Mouse (Mus musculus) heart, embryonic 16.5 days (tissue): ENCODE results near the gene Dock9. TPM values are rescaled to one million over a fixed set of nuclear protein-coding genes. Genes with fewer than 3 reads are reported as not detected.
A peak's percentile ranks its signal among the peaks of the same experiment; 100 is the strongest.

Source experiments
- ATAC-seq: fragments of 200-750 bp; cut with Nextera tagmentation; replicated peaks from 2 replicates; pipeline ENCODE4 v1.8.0; 2017; ENCODE audit warnings: moderate number of reproducible peaks; ENCODE audit not compliant: insufficient read depth, low FRiP score; ENCODE audit errors: extremely low read depth
- H3K27ac ChIP-seq: fragments of 300-500 bp; sonication (generic); 2 replicates; pipeline ENCODE4 v1.5.1; 2014; ENCODE audit warnings: mild to moderate bottlenecking, low read length, control low read depth, moderate library complexity
- H3K27me3 ChIP-seq: fragments of 300-500 bp; sonication (generic); 2 replicates; pipeline ENCODE4 v1.6.1; 2014; ENCODE audit warnings: low read length, mixed read lengths; ENCODE audit not compliant: control insufficient read depth, insufficient read depth
- H3K36me3 ChIP-seq: fragments of 300-500 bp; sonication (generic); 2 replicates; pipeline ENCODE4 v1.6.1; 2014; ENCODE audit not compliant: control insufficient read depth, insufficient read depth
- H3K4me1 ChIP-seq: fragments of 300-500 bp; sonication (generic); 2 replicates; pipeline ENCODE4 v1.6.1; 2014; ENCODE audit warnings: low read length, mixed read lengths; ENCODE audit not compliant: control insufficient read depth, insufficient read depth
- H3K4me2 ChIP-seq: fragments of 300-500 bp; sonication (generic); 2 replicates; pipeline ENCODE4 v1.6.1; 2014; ENCODE audit warnings: low read depth, mild to moderate bottlenecking, control low read depth, low read length
- H3K4me3 ChIP-seq: fragments of 300-500 bp; sonication (generic); 2 replicates; pipeline ENCODE4 v1.5.1; 2014; ENCODE audit warnings: mild to moderate bottlenecking, control low read depth, low read length
- H3K9ac ChIP-seq: fragments of 300-500 bp; sonication (generic); 2 replicates; pipeline ENCODE4 v1.6.1; 2014; ENCODE audit warnings: low read length, control low read depth
- H3K9me3 ChIP-seq: fragments of 300-500 bp; sonication (generic); replicated peaks from 2 replicates; pipeline ENCODE4 v1.6.1; 2016; ENCODE audit warnings: low read length; ENCODE audit not compliant: control insufficient read depth
- WGBS: fragments of 180-500 bp; shearing (Covaris S2); extraction: QIAGEN DNeasy Blood & Tissue Kit; methylation state at CpG from one replicate; pipeline ENCODE4 v1.1.7; 2014; 5-methylcytosine and 5-hydroxymethylcytosine counted together
- polyA plus RNA-seq: library from polyadenylated mRNA; unstranded; fragments of >200 nt; fragmentation: Nextera tagmentation; extraction: Ambion mirVana; gene quantifications from 2 replicates; pipeline ENCODE4 v1.2.1, GENCODE M21; 2015

The Dock9 gene
- polyA plus RNA-seq, 1 experiment from 2014 or later: 5.1 TPM

DNA sequence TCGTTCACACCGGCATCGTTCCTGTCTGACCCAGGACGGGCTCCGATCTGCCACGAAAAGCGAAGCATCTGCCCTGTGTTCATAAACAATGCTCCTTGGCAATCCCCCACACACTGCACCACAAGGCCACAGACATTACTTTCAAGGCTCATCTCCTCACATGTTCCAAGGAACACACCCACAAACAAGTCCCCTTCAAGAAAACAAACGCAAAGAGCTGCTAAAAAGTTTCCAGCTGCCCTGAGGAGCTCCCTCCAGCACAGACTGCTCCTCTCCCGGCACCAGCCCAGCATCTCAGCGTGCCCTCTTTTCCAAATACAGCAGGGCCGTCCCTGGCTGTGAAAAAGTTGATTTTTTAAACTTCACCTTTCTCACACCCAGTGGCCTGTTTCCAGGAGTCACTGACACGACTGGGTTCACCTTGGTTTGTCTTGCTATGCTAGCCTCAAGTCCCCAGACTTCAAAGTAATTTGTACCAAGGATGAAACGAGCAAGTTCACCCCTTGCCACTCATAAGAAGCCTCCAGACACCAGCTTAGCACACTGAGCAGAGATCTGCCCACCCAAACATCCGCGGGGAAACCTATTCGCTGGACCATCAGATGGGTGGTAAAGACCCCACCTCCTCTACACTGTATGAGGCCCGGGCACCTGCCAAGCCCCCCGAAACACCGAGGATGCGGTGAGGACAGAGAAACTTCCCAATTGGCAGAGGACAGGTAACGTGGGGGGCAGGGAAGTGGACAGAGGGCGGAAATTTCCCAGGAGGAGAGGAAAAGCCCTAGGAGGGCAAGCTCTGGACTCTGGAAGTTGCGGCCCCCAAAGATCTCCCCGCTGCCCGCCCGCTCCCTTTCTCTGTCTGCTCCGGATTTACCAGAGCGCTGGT, 823 bp downstream of the Dock9 start:
- H3K9me3 ChIP-seq: no peaks in the 10 kb centered on the region
- peak overlapping the region; percentile 94 for H3K4me2 ChIP-seq
- H3K4me1 ChIP-seq: peaks cover 3% of the 10 kb centered on the region; the same call in 1 of the 2 replicates
- ATAC-seq: no peak
- H3K27me3 ChIP-seq: 0 out of 2 replicates have a peak, but pooled peaks cover 2% of the 10 kb centered on the region
- H3K27ac ChIP-seq: peak overlapping the region; percentile 58
- peak overlapping the region; percentile 80 for H3K4me3 ChIP-seq
- peak overlapping the region; percentile 74 for H3K9ac ChIP-seq
- no peaks in the 10 kb centered on the region for H3K36me3 ChIP-seq
- 13% methylated on average over 28 of the region's 28 CpGs for WGBS

DNA sequence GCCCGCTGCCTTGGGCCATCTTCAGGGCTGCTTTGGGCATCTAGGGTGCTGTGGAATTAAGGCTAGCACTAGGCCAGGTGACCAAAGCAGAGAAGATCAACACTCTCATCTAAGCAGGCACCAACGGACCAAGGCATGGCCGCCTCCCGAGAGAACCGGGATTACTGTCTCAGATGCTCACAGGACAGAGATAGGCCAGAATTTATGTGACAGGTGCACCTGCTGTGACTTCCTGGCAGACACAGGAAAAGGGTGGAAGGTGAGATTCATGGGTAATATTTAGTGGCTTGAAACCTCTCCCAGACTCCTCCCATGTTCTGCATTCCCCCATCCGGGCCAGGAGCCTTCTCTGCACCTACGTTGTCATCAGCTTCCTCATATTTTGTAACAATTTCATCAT, 2.1 kb downstream of the Dock9 start:
- Histone ChIP-seq H3K4me2 (no peak overlapping the region), H3K36me3 (no peaks in the 10 kb centered on the region), H3K4me3 (no peak overlapping the region), H3K9ac (no peak overlapping the region), H3K27ac (no peak overlapping the region), H3K4me1 (peaks cover 3% of the 10 kb centered on the region; the same call in 1 of the 2 replicates), H3K27me3 (0 out of 2 replicates have a peak, but pooled peaks cover 2% of the 10 kb centered on the region), H3K9me3 (no peaks in the 10 kb centered on the region)
- 84% methylated on average over 7 of the region's 7 CpGs for WGBS
- no peak for ATAC-seq

DNA sequence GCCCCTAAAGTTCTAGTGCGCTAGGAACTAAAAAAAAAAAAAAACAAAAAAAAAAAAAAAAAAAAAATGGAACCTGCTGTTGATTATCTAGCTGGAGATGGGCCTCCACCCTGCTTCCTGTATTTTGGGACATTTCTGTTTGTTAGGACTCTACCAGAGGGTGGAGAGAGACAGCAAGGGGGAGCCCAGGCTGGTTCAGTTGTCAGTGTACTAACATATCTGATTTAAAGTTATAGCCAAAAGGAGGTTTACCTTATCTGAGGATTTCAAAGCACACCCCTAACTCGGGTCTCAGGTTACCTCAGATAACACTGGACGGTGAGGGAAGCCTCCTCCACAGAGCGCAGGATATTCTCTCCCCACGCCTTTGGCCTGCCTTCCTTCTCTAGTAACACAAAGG, 4.0 kb downstream of the Dock9 start:
- Histone ChIP-seq H3K27ac (no peak overlapping the region), H3K4me3 (no peak overlapping the region), H3K4me2 (no peak overlapping the region), H3K4me1 (peaks cover 3% of the 10 kb centered on the region; the same call in 1 of the 2 replicates), H3K9me3 (no peaks in the 10 kb centered on the region), H3K9ac (no peak overlapping the region), H3K27me3 (0 out of 2 replicates have a peak, but pooled peaks cover 2% of the 10 kb centered on the region), H3K36me3 (no peaks in the 10 kb centered on the region)
- ATAC-seq: no peak
- WGBS: 40% methylated on average over 5 of the region's 5 CpGs

DNA sequence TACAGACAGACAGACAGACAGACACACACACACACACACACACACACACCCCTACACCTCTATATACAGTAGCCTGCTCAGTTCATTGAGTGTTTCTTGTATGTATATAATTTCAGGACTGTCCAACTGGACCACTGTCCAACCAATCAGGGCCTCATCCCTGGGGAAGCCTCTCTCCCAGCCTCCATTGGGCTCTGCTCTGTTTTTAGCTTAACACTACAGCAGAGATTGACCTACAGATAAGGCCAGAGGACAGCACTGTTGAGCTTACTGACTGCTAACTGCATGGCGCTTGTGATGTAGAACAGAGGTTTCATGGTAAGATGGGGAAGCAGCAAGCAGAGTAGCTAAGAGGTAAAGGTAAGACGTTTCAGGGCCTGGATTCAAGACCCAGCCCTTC, 5.7 kb downstream of the Dock9 start:
- Histone ChIP-seq H3K4me3 (no peak overlapping the region), H3K27ac (no peak overlapping the region), H3K27me3 (0 out of 2 replicates have a peak, but pooled peaks cover 2% of the 10 kb centered on the region), H3K9me3 (no peaks in the 10 kb centered on the region), H3K4me1 (peaks cover 1% of the 10 kb centered on the region; the same call in 1 of the 2 replicates), H3K36me3 (no peaks in the 10 kb centered on the region), H3K9ac (no peak overlapping the region), H3K4me2 (no peak overlapping the region)
- ATAC-seq: no peak
- WGBS: 57% methylated on average over 2 of the region's 2 CpGs

DNA sequence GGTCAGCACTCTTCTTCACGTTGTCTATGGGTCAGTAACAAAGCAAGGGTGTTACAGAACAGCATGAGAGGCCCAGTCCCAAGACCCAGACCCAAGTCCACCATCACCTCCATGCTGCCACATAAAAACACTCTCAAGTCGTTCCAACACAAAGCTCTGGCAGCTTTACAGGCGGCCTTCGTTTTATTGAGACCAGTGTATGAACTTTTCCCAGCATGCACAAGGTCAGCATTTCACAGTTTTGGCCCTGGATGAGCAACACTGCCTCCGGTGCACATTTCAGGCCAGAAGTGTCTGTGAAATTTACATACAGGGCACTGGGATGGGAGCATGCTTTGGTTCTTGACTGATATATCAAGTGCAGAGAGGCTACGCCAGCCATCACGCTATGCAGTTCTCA, 6.5 kb downstream of the Dock9 start:
- no peaks in the 10 kb centered on the region for H3K9me3 ChIP-seq
- H3K36me3 ChIP-seq: no peaks in the 10 kb centered on the region
- H3K9ac ChIP-seq: no peak overlapping the region
- 84% methylated on average over 7 of the region's 7 CpGs for WGBS
- H3K4me1 ChIP-seq: no peaks in the 10 kb centered on the region
- H3K4me3 ChIP-seq: no peak overlapping the region
- no peak overlapping the region for H3K27ac ChIP-seq
- H3K4me2 ChIP-seq: no peak overlapping the region
- H3K27me3 ChIP-seq: 0 out of 2 replicates have a peak, but pooled peaks cover 2% of the 10 kb centered on the region
- no peak for ATAC-seq

DNA sequence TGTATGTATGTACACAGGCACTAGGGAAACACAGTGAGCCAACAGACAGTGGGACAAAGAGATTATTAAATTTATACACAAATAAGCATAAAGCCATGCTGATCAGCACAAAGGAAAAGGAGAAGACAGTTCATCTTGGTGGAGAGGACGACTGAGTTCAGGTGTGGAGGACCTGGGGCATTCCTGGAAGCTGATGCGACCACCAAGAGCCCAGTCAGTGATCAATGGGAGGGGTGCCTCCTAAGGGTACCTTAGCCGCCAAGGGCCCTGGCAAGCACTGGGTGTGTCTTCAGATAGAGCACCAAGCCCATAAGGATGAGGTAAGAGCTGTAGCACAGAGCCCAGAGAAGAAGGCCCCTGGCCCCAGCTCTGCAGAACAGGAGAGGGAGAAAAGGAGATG, 8.4 kb downstream of the Dock9 start:
- WGBS: 84% methylated on average over 3 of the region's 3 CpGs
- Histone ChIP-seq H3K4me3 (no peak overlapping the region), H3K9me3 (no peaks in the 10 kb centered on the region), H3K9ac (no peak overlapping the region), H3K27ac (no peak overlapping the region), H3K36me3 (no peaks in the 10 kb centered on the region), H3K4me2 (no peak overlapping the region), H3K27me3 (no peaks in the 10 kb centered on the region), H3K4me1 (no peaks in the 10 kb centered on the region)
- no peak for ATAC-seq

DNA sequence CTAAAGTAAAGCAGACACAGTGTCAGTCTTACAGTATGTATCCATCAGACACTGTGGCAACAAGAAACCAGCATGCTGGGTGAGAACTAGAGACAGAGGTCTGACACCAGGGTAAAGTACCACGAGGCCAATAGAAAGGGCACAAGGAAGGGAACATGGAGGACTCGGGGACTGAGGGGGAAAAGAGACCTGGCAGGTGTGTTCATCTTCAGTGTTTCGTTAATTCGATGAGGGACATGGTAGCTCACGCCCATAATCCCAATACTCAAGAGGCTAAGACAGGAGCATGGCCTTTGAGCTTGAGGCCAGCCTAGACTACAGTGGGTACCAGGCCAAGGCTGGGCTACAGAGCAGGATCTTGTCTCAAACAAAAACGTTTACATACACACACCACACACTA, 9.2 kb downstream of the Dock9 start:
- 83% methylated on average over 6 of the region's 6 CpGs for WGBS
- H3K27ac ChIP-seq: no peak overlapping the region
- H3K9me3 ChIP-seq: no peaks in the 10 kb centered on the region
- ATAC-seq: no peak
- H3K27me3 ChIP-seq: no peaks in the 10 kb centered on the region
- H3K4me1 ChIP-seq: no peaks in the 10 kb centered on the region
- no peak overlapping the region for H3K4me3 ChIP-seq
- H3K9ac ChIP-seq: no peak overlapping the region
- H3K36me3 ChIP-seq: no peaks in the 10 kb centered on the region
- no peak overlapping the region for H3K4me2 ChIP-seq

DNA sequence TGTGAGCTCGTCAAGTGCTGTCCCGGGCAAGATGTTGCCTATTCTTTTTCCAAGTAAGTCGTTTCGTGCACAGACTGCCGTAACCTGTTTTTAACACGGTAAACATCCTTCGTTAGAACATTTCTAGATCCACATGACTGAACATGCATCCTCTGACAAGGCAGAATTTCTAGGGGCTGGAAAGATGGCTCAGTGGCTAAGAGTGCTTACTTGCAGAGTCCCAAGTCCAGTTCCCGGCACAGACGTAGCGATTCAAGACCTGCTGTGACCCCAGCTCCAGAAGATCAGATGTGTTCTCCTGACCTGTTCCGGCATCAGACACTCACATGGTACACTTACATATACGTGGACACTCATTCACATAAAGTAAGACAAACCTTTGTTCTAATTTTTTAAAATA, 10.2 kb downstream of the Dock9 start:
- no peaks in the 10 kb centered on the region for H3K9me3 ChIP-seq
- H3K9ac ChIP-seq: no peak overlapping the region
- no peaks in the 10 kb centered on the region for H3K4me1 ChIP-seq
- H3K27me3 ChIP-seq: no peaks in the 10 kb centered on the region
- no peak for ATAC-seq
- H3K4me2 ChIP-seq: no peak overlapping the region
- H3K4me3 ChIP-seq: no peak overlapping the region
- no peaks in the 10 kb centered on the region for H3K36me3 ChIP-seq
- WGBS: 89% methylated on average over 12 of the region's 12 CpGs
- no peak overlapping the region for H3K27ac ChIP-seq

DNA sequence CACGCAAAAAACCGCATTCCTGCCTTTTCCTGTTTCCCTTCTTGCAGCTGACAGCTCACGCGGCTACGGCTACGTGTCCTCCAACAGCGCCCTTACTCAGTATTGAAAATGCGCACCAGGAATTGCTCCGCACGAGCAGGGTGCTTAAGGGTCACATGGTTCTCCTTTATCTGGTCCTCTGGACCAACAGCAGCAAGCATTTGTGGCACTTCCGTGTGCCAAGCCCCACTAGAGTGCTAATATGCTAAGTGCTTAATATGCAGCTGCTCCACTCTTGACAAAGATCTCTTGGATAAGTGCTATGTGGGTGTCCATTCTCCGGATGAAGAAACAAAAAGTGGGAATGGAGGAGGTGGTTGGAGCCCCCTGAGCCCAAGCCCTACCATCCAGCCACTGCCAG, 10.7 kb downstream of the Dock9 start:
- H3K4me1 ChIP-seq: no peaks in the 10 kb centered on the region
- H3K9me3 ChIP-seq: no peaks in the 10 kb centered on the region
- no peaks in the 10 kb centered on the region for H3K36me3 ChIP-seq
- no peak overlapping the region for H3K4me2 ChIP-seq
- H3K27ac ChIP-seq: no peak overlapping the region
- WGBS: 70% methylated on average over 12 of the region's 12 CpGs
- ATAC-seq: no peak
- H3K27me3 ChIP-seq: no peaks in the 10 kb centered on the region
- H3K9ac ChIP-seq: no peak overlapping the region
- H3K4me3 ChIP-seq: no peak overlapping the region
